Mouse (Mus musculus) small intestine, adult 2 months (tissue): ENCODE data around the gene Mrpl34.

Source experiments
- CTCF ChIP-seq: fragments of 200-500 bp; IDR thresholded peaks from 2 replicates; pipeline ENCODE4 v1.5.1; 2012; ENCODE audit warnings: low read depth, mild to moderate bottlenecking, control low read depth, inconsistent platforms, low read length, moderate library complexity, mixed read lengths; ENCODE audit not compliant: insufficient replicate concordance, insufficient read length; ENCODE audit errors: extremely low read depth
- POLR2A ChIP-seq: fragments of 200-500 bp; IDR thresholded peaks from 2 replicates; pipeline ENCODE4 v1.6.1; 2012; ENCODE audit warnings: low read depth, mild to moderate bottlenecking, control low read depth, inconsistent platforms, low read length, moderate library complexity

DNA sequence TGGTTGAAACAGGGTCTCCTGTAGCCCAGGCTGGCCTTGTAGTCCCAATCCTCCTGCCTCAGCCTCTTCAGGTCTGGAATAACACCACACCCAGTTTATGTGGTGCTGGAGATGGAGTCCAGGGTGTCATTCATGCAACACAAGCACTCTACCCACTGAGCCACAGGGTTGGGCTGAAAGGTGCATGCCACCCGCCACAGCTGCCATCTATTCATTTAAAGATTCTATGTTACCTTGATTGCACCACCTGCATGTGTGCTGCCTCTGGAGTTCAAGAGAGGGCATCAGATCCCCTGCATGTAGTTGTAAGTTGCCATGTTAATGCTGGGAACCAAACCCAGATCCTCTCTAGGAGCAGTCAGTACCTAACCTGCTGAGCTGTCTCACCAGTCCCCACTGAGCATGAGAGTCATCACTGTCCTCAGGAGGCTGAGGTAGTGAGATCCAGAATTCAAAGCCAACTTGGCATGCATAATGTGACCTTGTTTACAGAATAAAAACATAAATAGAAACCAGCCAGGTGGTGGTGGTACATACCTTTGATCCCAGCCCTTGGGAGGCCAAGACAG, 32.4 kb downstream of the Mrpl34 start:
- TF ChIP-seq POLR2A = no peak
- no peak for TF ChIP-seq CTCF
